Mouse (Mus musculus): ENCODE measurements around the gene Hibadh. TPM values are rescaled to one million over a fixed set of nuclear protein-coding genes. Genes with fewer than 3 reads are reported as not detected.

Hibadh gene
- polyA plus RNA-seq, 1 experiment from 2014 or later: 69.2 TPM

GRCm38 (mm10) chr6:52513876-52514405 lies 126.2 kb downstream of the Hibadh start:
- DNase-seq (ENCODE audit: low spot score): no peak

GRCm38 (mm10) chr6:52508789-52509188 lies 131.4 kb downstream of the Hibadh start:
- no peak overlapping the region for H3K27ac ChIP-seq (ENCODE audit: low read depth)
- H3K9me3 ChIP-seq (ENCODE audit: control insufficient read depth, low read length): no peaks in the 10 kb centered on the region
- WGBS: 83% methylated on average over 3 of the region's 3 CpGs
- no peak overlapping the region for H3K4me3 ChIP-seq (ENCODE audit: low read depth, low read length)
- DNase-seq (ENCODE audit: low spot score) (no peak), ATAC-seq (replicated peaks; ENCODE audit: low FRiP score, low TSS enrichment, low read depth) (no peak)
- no peak overlapping the region for H3K4me2 ChIP-seq (ENCODE audit: low read length)
- H3K27me3 ChIP-seq (replicated peaks; ENCODE audit: control insufficient read depth, insufficient read depth, low read length): no peaks in the 10 kb centered on the region
- H3K9ac ChIP-seq (ENCODE audit: low read length): no peak overlapping the region
- H3K36me3 ChIP-seq (ENCODE audit: control insufficient read depth, insufficient read depth, low read length): no peaks in the 10 kb centered on the region
- 0 out of 2 replicates have a peak, but pooled peaks cover 3% of the 10 kb centered on the region for H3K4me1 ChIP-seq (replicated peaks; ENCODE audit: control insufficient read depth, insufficient read depth, low read length)

More at GRCm38 (mm10) chr6:52513876-52514405, 126.2 kb downstream of the Hibadh start:
- Histone ChIP-seq H3K4me2 (ENCODE audit: low read length) (no peak overlapping the region), H3K4me3 (ENCODE audit: low read depth, low read length) (no peak overlapping the region), H3K27me3 (replicated peaks; ENCODE audit: control insufficient read depth, insufficient read depth, low read length) (no peaks in the 10 kb centered on the region), H3K9ac (ENCODE audit: low read length) (no peak overlapping the region), H3K27ac (ENCODE audit: low read depth) (no peak overlapping the region), H3K36me3 (ENCODE audit: control insufficient read depth, insufficient read depth, low read length) (no peaks in the 10 kb centered on the region), H3K9me3 (ENCODE audit: control insufficient read depth, low read length) (no peaks in the 10 kb centered on the region), H3K4me1 (replicated peaks; ENCODE audit: control insufficient read depth, insufficient read depth, low read length) (0 out of 2 replicates have a peak, but pooled peaks cover 7% of the 10 kb centered on the region)
- ATAC-seq (replicated peaks; ENCODE audit: low FRiP score, low TSS enrichment, low read depth): no peak
- 31% methylated on average over 4 of the region's 4 CpGs for WGBS

DNA sequence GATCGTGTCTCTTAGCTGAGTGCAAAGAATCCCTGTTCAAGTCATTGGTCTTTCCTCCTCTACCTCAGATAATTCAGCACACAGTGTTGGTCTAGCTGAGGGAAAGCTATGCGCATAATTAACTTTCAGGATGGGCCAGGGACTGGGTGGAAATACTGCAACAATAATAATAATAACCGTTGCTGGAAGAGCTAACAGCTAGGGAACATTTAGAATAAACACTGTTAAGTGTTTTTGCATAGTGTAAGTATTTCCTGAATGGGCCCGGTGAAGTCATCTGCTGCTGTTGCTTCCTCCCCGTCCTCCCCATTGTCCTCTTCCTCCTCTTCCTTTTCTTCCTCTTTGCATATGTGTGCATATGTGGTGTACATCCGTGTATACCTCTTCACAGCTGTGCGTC lies 132.2 kb downstream of the Hibadh start:
- no peak for DNase-seq (ENCODE audit: low spot score)

DNA sequence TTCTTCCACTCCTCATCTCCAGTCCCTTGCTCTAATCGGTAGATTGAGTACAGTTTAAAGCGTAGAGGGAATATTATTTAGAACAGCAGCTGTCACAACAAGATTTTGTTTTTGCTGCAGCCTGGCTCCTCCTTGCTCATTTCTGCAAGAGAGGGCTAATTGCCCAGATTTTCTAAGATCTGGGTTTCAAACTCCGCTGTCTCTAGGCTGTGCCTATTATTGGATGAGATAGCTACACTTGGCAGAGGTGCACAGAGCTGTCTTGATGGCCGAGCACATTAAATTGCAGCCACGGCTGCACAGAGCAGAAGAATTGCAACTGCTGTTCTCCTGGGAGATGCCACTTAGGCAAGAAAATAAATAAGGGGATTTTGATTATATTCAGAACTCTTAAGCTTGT lies 133.0 kb downstream of the Hibadh start:
- Histone ChIP-seq H3K27ac (ENCODE audit: low read depth) (no peak overlapping the region), H3K9ac (ENCODE audit: low read length) (no peak overlapping the region), H3K36me3 (ENCODE audit: control insufficient read depth, insufficient read depth, low read length) (no peaks in the 10 kb centered on the region), H3K4me3 (ENCODE audit: low read depth, low read length) (no peak overlapping the region), H3K4me1 (replicated peaks; ENCODE audit: control insufficient read depth, insufficient read depth, low read length) (no peaks in the 10 kb centered on the region), H3K4me2 (ENCODE audit: low read length) (no peak overlapping the region), H3K27me3 (replicated peaks; ENCODE audit: control insufficient read depth, insufficient read depth, low read length) (no peaks in the 10 kb centered on the region), H3K9me3 (ENCODE audit: control insufficient read depth, low read length) (no peaks in the 10 kb centered on the region)
- 55% methylated on average over 5 of the region's 5 CpGs for WGBS
- no peak for DNase-seq (ENCODE audit: low spot score)
- ATAC-seq (replicated peaks; ENCODE audit: low FRiP score, low TSS enrichment, low read depth): no peak

More for the DNA sequence above, 132.2 kb downstream of the Hibadh start:
- no peaks in the 10 kb centered on the region for H3K36me3 ChIP-seq (ENCODE audit: control insufficient read depth, insufficient read depth, low read length)
- no peak overlapping the region for H3K4me3 ChIP-seq (ENCODE audit: low read depth, low read length)
- no peaks in the 10 kb centered on the region for H3K9me3 ChIP-seq (ENCODE audit: control insufficient read depth, low read length)
- no peak overlapping the region for H3K4me2 ChIP-seq (ENCODE audit: low read length)
- H3K27ac ChIP-seq (ENCODE audit: low read depth): no peak overlapping the region
- WGBS: 81% methylated on average over 7 of the region's 7 CpGs
- H3K9ac ChIP-seq (ENCODE audit: low read length): no peak overlapping the region
- ATAC-seq (replicated peaks; ENCODE audit: low FRiP score, low TSS enrichment, low read depth): no peak
- no peaks in the 10 kb centered on the region for H3K27me3 ChIP-seq (replicated peaks; ENCODE audit: control insufficient read depth, insufficient read depth, low read length)
- no peaks in the 10 kb centered on the region for H3K4me1 ChIP-seq (replicated peaks; ENCODE audit: control insufficient read depth, insufficient read depth, low read length)

GRCm38 (mm10) chr6:52505777-52506755 lies 134.1 kb downstream of the Hibadh start:
- no peak for DNase-seq (ENCODE audit: low spot score)
- Histone ChIP-seq H3K4me2 (ENCODE audit: low read length) (no peak overlapping the region), H3K9ac (ENCODE audit: low read length) (no peak overlapping the region), H3K27me3 (replicated peaks; ENCODE audit: control insufficient read depth, insufficient read depth, low read length) (no peaks in the 10 kb centered on the region), H3K36me3 (ENCODE audit: control insufficient read depth, insufficient read depth, low read length) (no peaks in the 10 kb centered on the region), H3K9me3 (ENCODE audit: control insufficient read depth, low read length) (no peaks in the 10 kb centered on the region), H3K4me1 (replicated peaks; ENCODE audit: control insufficient read depth, insufficient read depth, low read length) (no peaks in the 10 kb centered on the region), H3K4me3 (ENCODE audit: low read depth, low read length) (no peak overlapping the region), H3K27ac (ENCODE audit: low read depth) (no peak overlapping the region)
- ATAC-seq (replicated peaks; ENCODE audit: low FRiP score, low TSS enrichment, low read depth): no peak
- WGBS: 90% methylated on average over 9 of the region's 9 CpGs

GRCm38 (mm10) chr6:52504676-52505460 lies 135.3 kb downstream of the Hibadh start:
- Histone ChIP-seq H3K36me3 (ENCODE audit: control insufficient read depth, insufficient read depth, low read length) (no peaks in the 10 kb centered on the region), H3K9ac (ENCODE audit: low read length) (no peak overlapping the region), H3K4me3 (ENCODE audit: low read depth, low read length) (no peak overlapping the region), H3K9me3 (ENCODE audit: control insufficient read depth, low read length) (no peaks in the 10 kb centered on the region), H3K4me2 (ENCODE audit: low read length) (no peak overlapping the region), H3K4me1 (replicated peaks; ENCODE audit: control insufficient read depth, insufficient read depth, low read length) (no peaks in the 10 kb centered on the region), H3K27ac (ENCODE audit: low read depth) (no peak overlapping the region), H3K27me3 (replicated peaks; ENCODE audit: control insufficient read depth, insufficient read depth, low read length) (no peaks in the 10 kb centered on the region)
- ATAC-seq (replicated peaks; ENCODE audit: low FRiP score, low TSS enrichment, low read depth): no peak
- 80% methylated on average over 8 of the region's 8 CpGs for WGBS
- no peak for DNase-seq (ENCODE audit: low spot score)

- Histone ChIP-seq H3K9ac (ENCODE audit: low read length) (no peak overlapping the region), H3K27ac (ENCODE audit: low read depth) (no peak overlapping the region), H3K4me1 (replicated peaks; ENCODE audit: control insufficient read depth, insufficient read depth, low read length) (no peaks in the 10 kb centered on the region), H3K4me2 (ENCODE audit: low read length) (no peak overlapping the region), H3K36me3 (ENCODE audit: control insufficient read depth, insufficient read depth, low read length) (no peaks in the 10 kb centered on the region), H3K27me3 (replicated peaks; ENCODE audit: control insufficient read depth, insufficient read depth, low read length) (no peaks in the 10 kb centered on the region), H3K4me3 (ENCODE audit: low read depth, low read length) (no peak overlapping the region), H3K9me3 (ENCODE audit: control insufficient read depth, low read length) (no peaks in the 10 kb centered on the region)
- ATAC-seq (replicated peaks; ENCODE audit: low FRiP score, low TSS enrichment, low read depth) (no peak), DNase-seq (ENCODE audit: low spot score) (no peak)
- 69% methylated on average over 2 of the region's 2 CpGs for whole genome bisulfite sequencing
These were observed 137.2 kb downstream of the Hibadh start for GRCm38 (mm10) chr6:52502986-52503385.

GRCm38 (mm10) chr6:52501479-52501878 lies 138.7 kb downstream of the Hibadh start:
- no peak for DNase-seq (ENCODE audit: low spot score)
- H3K9ac ChIP-seq (ENCODE audit: low read length): no peak overlapping the region
- no peaks in the 10 kb centered on the region for H3K36me3 ChIP-seq (ENCODE audit: control insufficient read depth, insufficient read depth, low read length)
- ATAC-seq (replicated peaks; ENCODE audit: low FRiP score, low TSS enrichment, low read depth): no peak
- no peak overlapping the region for H3K4me3 ChIP-seq (ENCODE audit: low read depth, low read length)
- H3K4me1 ChIP-seq (replicated peaks; ENCODE audit: control insufficient read depth, insufficient read depth, low read length): no peaks in the 10 kb centered on the region
- H3K9me3 ChIP-seq (ENCODE audit: control insufficient read depth, low read length): no peaks in the 10 kb centered on the region
- no peaks in the 10 kb centered on the region for H3K27me3 ChIP-seq (replicated peaks; ENCODE audit: control insufficient read depth, insufficient read depth, low read length)
- H3K27ac ChIP-seq (ENCODE audit: low read depth): no peak overlapping the region
- H3K4me2 ChIP-seq (ENCODE audit: low read length): no peak overlapping the region
- WGBS: 89% methylated on average over 1 of the region's 1 CpGs

Measured in intestine, embryonic 14.5 days (tissue).